Mouse (Mus musculus) heart, postnatal 36 days (tissue): ENCODE measurements around the gene Arhgap20. TPM values are rescaled to one million over a fixed set of nuclear protein-coding genes. Genes with fewer than 3 reads are reported as not detected.

Experiments used
- DNase-seq, 2 experiments: peaks; one replicate each; pipeline ENCODE4 v3.0.0; 2021 to 2022
- intact Hi-C: fragments of 180-260 bp; cut with DNase I; formaldehyde crosslinking; loops from one replicate; pipeline ENCODE4 v1.15.1; 2025
- total RNA-seq, 2 experiments: library from RNA; stranded (reverse); gene quantifications; 2 replicates each; pipeline ENCODE4 v1.2.3; 2021

Gene Arhgap20
- 10 to 100 TPM; 28.1 to 29.9 TPM for total RNA-seq

- intact Hi-C loops: loop anchor here (1.0 to 5.0 kb wide), 3 partner anchors 144 to 430 kb away; no protein-coding TSS in a partner anchor
- peak; percentile 70 to 80 for DNase-seq
These were observed at the start of gene Arhgap20 for GRCm38 (mm10) chr9:51764921-51765416. Gene Arhgap20 (plus strand): TSS chr9:51765337.

GRCm38 (mm10) chr9:51718793-51719192 is 46.3 kb upstream of the Arhgap20 start:
- intact Hi-C loops: no loop called here

GRCm38 (mm10) chr9:51727960-51728359 is 37.2 kb upstream of the Arhgap20 start:
- DNase-seq: no peak
- intact Hi-C loops: no loop called here

More at GRCm38 (mm10) chr9:51718793-51719192, 46.3 kb upstream of the Arhgap20 start:
- DNase-seq: no peak

- DNase-seq: no peak
- intact Hi-C loops: no loop called here
These were observed 29.7 kb upstream of the Arhgap20 start for GRCm38 (mm10) chr9:51735180-51736034.

- intact Hi-C loops: no loop called here
- no peak for DNase-seq
These were observed 28.3 kb upstream of the Arhgap20 start for GRCm38 (mm10) chr9:51736750-51737368.

GRCm38 (mm10) chr9:51738349-51738748 is 26.8 kb upstream of the Arhgap20 start:
- intact Hi-C loops: no loop called here
- DNase-seq: no peak

GRCm38 (mm10) chr9:51739826-51740225 is 25.3 kb upstream of the Arhgap20 start:
- no peak for DNase-seq
- intact Hi-C loops: no loop called here

- intact Hi-C loops: no loop called here
- no peak for DNase-seq
These were observed 15.0 kb upstream of the Arhgap20 start for GRCm38 (mm10) chr9:51750144-51750543.

GRCm38 (mm10) chr9:51761003-51761402 is 4.1 kb upstream of the Arhgap20 start:
- DNase-seq: no peak
- intact Hi-C loops: no loop called here

- intact Hi-C loops: loop anchor here (1.0 to 2.0 kb wide), 2 partner anchors 145 to 429 kb away; no protein-coding TSS in a partner anchor
- peak in 1 of 2 experiments; percentile 26 for DNase-seq
These were observed 879 bp upstream of the Arhgap20 start for GRCm38 (mm10) chr9:51764041-51764875.

- intact Hi-C loops: loop anchor here (2.0 to 5.0 kb wide), 2 partner anchors 143 to 182 kb away; no protein-coding TSS in a partner anchor
- DNase-seq: peak; percentile 25 to 46
These were observed 459 bp downstream of the Arhgap20 start for GRCm38 (mm10) chr9:51765417-51766174.

- intact Hi-C loops: loop anchor here (5.0 kb wide), 1 partner anchor 181 kb away; no protein-coding TSS in a partner anchor
- DNase-seq: no peak
These were observed 1.3 kb downstream of the Arhgap20 start for GRCm38 (mm10) chr9:51766175-51767062.

GRCm38 (mm10) chr9:51774201-51774600 is 9.1 kb downstream of the Arhgap20 start:
- intact Hi-C loops: no loop called here
- DNase-seq: no peak

- DNase-seq: no peak
These were observed 11.3 kb downstream of the Arhgap20 start for GRCm38 (mm10) chr9:51776459-51776858.

GRCm38 (mm10) chr9:51777180-51777579 is 12.0 kb downstream of the Arhgap20 start:
- intact Hi-C loops: no loop called here
- no peak for DNase-seq

More at GRCm38 (mm10) chr9:51776459-51776858, 11.3 kb downstream of the Arhgap20 start:
- intact Hi-C loops: no loop called here

GRCm38 (mm10) chr9:51779232-51779631 is 14.1 kb downstream of the Arhgap20 start:
- no peak for DNase-seq
- intact Hi-C loops: no loop called here

GRCm38 (mm10) chr9:51781092-51781491 is 16.0 kb downstream of the Arhgap20 start:
- intact Hi-C loops: no loop called here

GRCm38 (mm10) chr9:51787380-51787779 is 22.2 kb downstream of the Arhgap20 start:
- intact Hi-C loops: no loop called here

More at GRCm38 (mm10) chr9:51781092-51781491, 16.0 kb downstream of the Arhgap20 start:
- no peak for DNase-seq

GRCm38 (mm10) chr9:51788466-51788865 is 23.3 kb downstream of the Arhgap20 start:
- intact Hi-C loops: no loop called here
- DNase-seq: no peak

More at GRCm38 (mm10) chr9:51787380-51787779, 22.2 kb downstream of the Arhgap20 start:
- DNase-seq: no peak
